Mouse (Mus musculus): Measurements from ENCODE around the gene Gm21834. TPM values are rescaled to one million over a fixed set of nuclear protein-coding genes. Genes with fewer than 3 reads are reported as not detected.

Gene Gm21834
- not detected for polyA plus RNA-seq (2017; shearing (Covaris generic))

DNA sequence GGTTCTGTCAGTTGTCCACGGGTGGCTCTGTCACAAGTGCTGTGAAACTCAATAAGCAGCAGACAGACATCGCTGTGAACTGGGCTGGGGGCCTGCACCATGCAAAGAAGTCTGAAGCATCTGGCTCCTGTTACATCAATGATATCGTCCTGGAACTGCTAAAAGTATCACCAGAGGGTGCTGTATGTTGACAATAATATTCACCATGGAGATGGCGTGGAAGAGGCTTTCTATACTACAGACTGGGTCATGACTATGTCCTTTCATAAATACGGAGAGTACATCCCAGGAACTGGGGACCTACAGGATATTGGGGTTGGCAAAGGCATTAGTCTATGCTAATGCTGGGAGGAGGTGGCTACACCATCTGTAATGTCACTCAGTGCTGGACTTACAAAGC is at the start of gene Gm21834:
Gene Gm21834, minus strand, starts transcription at position 101 of the 400 bp plus-strand sequence.

GRCm38 (mm10) chr17:57768622-57769610 is 26.9 kb upstream of the Gm21834 start, which contains the start of gene Cntnap5c:
Cntnap5c (plus strand) TSS chr17:57769570.

Other genes with a start within 250 kb of the Gm21834 start
- 0.02 TPM for gene Vmn2r120, start 196.7 kb downstream of the Gm21834 start, polyA plus RNA-seq (2017; shearing (Covaris generic))
- gene Cntnap5c, start 27.4 kb upstream of the Gm21834 start, polyA plus RNA-seq (2017; shearing (Covaris generic)), result not detected

Measured in activated CD4-positive, CD25-positive, alpha-beta regulatory T cell, adult 9 weeks (primary cell).